Mouse (Mus musculus) hindbrain, embryonic 11.5 days (tissue): ENCODE results near the gene Pcsk4. TPM values are rescaled to one million over a fixed set of nuclear protein-coding genes. Genes with fewer than 3 reads are reported as not detected.

Experiments
- ATAC-seq: fragments of 200-750 bp; cut with Nextera tagmentation; 2 replicates; pipeline ENCODE4 v1.8.0; 2017; ENCODE audit warnings: mild to moderate bottlenecking, moderate TSS enrichment, moderate library complexity; ENCODE audit not compliant: low FRiP score
- DNase-seq: peaks from one replicate; pipeline ENCODE4 v3.0.0-alpha.2; 2015; ENCODE audit warnings: low spot score
- H3K27ac ChIP-seq: fragments of 300-500 bp; sonication (generic); 2 replicates; pipeline ENCODE4 v1.5.1; 2014; ENCODE audit warnings: mild to moderate bottlenecking, low read depth, low read length
- H3K27me3 ChIP-seq: fragments of 300-500 bp; sonication (generic); 2 replicates; pipeline ENCODE4 v1.6.1; 2014; ENCODE audit warnings: mild to moderate bottlenecking, low read length, moderate library complexity, mixed read lengths; ENCODE audit not compliant: control insufficient read depth, insufficient read depth
- H3K36me3 ChIP-seq: fragments of 300-500 bp; sonication (generic); 2 replicates; pipeline ENCODE4 v1.6.1; 2014; ENCODE audit warnings: mild to moderate bottlenecking, low read length, moderate library complexity, mixed read lengths; ENCODE audit not compliant: control insufficient read depth, insufficient read depth
- H3K4me1 ChIP-seq: fragments of 300-500 bp; sonication (generic); replicated peaks from 2 replicates; pipeline ENCODE4 v1.6.1; 2014; ENCODE audit warnings: low read length, mixed read lengths; ENCODE audit not compliant: control insufficient read depth, insufficient read depth
- H3K4me2 ChIP-seq: fragments of 300-500 bp; sonication (generic); replicated peaks from 2 replicates; pipeline ENCODE4 v1.6.1; 2014; ENCODE audit warnings: mild to moderate bottlenecking, low read depth, low read length
- H3K4me3 ChIP-seq: fragments of 300-500 bp; sonication (generic); 2 replicates; pipeline ENCODE4 v1.5.1; 2014; ENCODE audit warnings: low read depth, low read length
- H3K9ac ChIP-seq: fragments of 300-500 bp; sonication (generic); 2 replicates; pipeline ENCODE4 v1.6.1; 2014; ENCODE audit warnings: low read depth, low read length
- H3K9me3 ChIP-seq: fragments of 300-500 bp; sonication (generic); 2 replicates; pipeline ENCODE4 v1.6.1; 2016; ENCODE audit warnings: low read length; ENCODE audit not compliant: control insufficient read depth
- WGBS: fragments of 180-500 bp; shearing (Covaris S2); extraction: QIAGEN DNeasy Blood & Tissue Kit; methylation state at CpG from one replicate; pipeline ENCODE4 v1.1.7; 2014; 5-methylcytosine and 5-hydroxymethylcytosine counted together
- polyA plus RNA-seq: library from polyadenylated mRNA; unstranded; fragments of >200 nt; fragmentation: Nextera tagmentation; extraction: Ambion mirVana; gene quantifications from 2 replicates; pipeline ENCODE4 v1.2.1, GENCODE M21; 2014

Gene Pcsk4
- polyA plus RNA-seq, 1 experiment from 2014 or later, result 1.8 TPM

DNA sequence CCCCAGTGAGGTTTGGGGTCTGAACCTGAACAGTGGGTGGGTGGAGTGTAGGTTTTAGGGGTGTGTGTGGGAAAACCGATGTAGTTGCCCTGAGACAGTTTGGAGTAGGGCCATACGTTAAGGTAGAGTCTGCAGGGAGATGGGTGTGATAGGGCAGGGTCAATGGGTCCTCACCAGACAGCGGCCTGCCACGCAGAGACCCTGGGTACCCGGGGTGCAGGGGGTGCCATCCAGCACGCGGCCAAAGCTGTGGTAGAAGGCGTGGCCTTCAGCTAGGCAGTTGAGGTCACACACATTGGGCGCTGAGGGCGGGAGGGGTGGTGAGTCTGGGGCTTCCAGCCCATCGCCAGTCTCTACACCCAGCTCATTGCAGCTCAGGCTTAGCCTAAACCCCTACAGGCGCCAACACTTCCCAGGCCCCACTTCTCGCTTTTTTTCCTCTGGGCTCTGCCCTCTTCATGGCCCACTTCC is 14.2 kb upstream of the Pcsk4 start:
- WGBS, result 27% methylated on average over 13 of the region's 13 CpGs
- Histone ChIP-seq H3K4me2 (peak overlapping the region; percentile 35), H3K36me3 (no peaks in the 10 kb centered on the region), H3K27me3 (peaks cover 78% of the 10 kb centered on the region), H3K4me3 (peak overlapping the region; percentile 13; the same call in 1 of the 2 replicates), H3K4me1 (peaks cover 19% of the 10 kb centered on the region), H3K27ac (no peak overlapping the region), H3K9me3 (no peaks in the 10 kb centered on the region), H3K9ac (no peak overlapping the region)
- ATAC-seq, result peak; percentile 23; the same call in 1 of the 2 replicates
- no peak for DNase-seq

GRCm38 (mm10) chr10:80342749-80343424 is 13.6 kb upstream of the Pcsk4 start:
- ATAC-seq (peak; percentile 76), DNase-seq (peak; percentile 78)
- Histone ChIP-seq H3K4me2 (peak overlapping the region; percentile 35), H3K27me3 (peaks cover 72% of the 10 kb centered on the region), H3K9ac (no peak overlapping the region), H3K4me1 (peaks cover 17% of the 10 kb centered on the region), H3K36me3 (no peaks in the 10 kb centered on the region), H3K27ac (no peak overlapping the region), H3K9me3 (no peaks in the 10 kb centered on the region), H3K4me3 (peak overlapping the region; percentile 23)
- 0% methylated on average over 30 of the region's 33 CpGs for WGBS

DNA sequence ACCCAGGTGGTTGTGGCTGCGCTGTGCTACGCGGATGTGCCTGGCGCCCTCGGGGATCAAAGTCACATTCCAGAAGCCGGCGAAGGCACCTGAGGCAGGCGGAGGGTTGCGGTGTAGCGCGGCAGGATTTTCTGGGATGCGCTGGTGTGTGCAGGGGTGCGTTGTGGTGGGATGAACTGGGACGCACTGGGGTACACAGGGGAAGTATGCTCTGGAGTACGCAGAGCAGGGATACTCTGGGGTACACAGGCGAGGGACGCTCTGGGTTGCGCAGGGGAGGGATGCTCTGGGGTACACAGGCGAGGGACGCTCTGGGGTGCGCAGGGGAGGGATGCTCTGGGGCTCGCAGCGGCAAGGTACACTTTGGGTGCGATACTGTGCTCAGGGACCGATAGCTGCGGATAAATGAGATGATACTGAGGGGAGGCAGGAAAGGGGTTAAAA is 13.0 kb upstream of the Pcsk4 start:
- ATAC-seq (0 out of 2 replicates have a peak, but pooled peaks have one; percentile 16), DNase-seq (no peak)
- WGBS, result 3% methylated on average over 26 of the region's 26 CpGs
- Histone ChIP-seq H3K36me3 (no peaks in the 10 kb centered on the region), H3K4me2 (peak overlapping the region; percentile 35), H3K27ac (no peak overlapping the region), H3K4me1 (peaks cover 17% of the 10 kb centered on the region), H3K9ac (no peak overlapping the region), H3K4me3 (peak overlapping the region; percentile 23), H3K9me3 (no peaks in the 10 kb centered on the region), H3K27me3 (peaks cover 67% of the 10 kb centered on the region)

- H3K4me3 ChIP-seq, result peak overlapping the region; percentile 23; the same call in 1 of the 2 replicates
- H3K27me3 ChIP-seq, result peaks cover 62% of the 10 kb centered on the region
- H3K36me3 ChIP-seq, result no peaks in the 10 kb centered on the region
- no peak overlapping the region for H3K27ac ChIP-seq
- peak overlapping the region; percentile 35 for H3K4me2 ChIP-seq
- WGBS, result 2% methylated on average over 47 of the region's 47 CpGs
- H3K9ac ChIP-seq, result no peak overlapping the region
- ATAC-seq (no peak), DNase-seq (no peak)
- H3K4me1 ChIP-seq, result peaks cover 17% of the 10 kb centered on the region
- H3K9me3 ChIP-seq, result no peaks in the 10 kb centered on the region
Observed at GRCm38 (mm10) chr10:80341491-80342304, 12.4 kb upstream of the Pcsk4 start.

GRCm38 (mm10) chr10:80341026-80341425 is 11.7 kb upstream of the Pcsk4 start:
- H3K4me3 ChIP-seq, result no peak overlapping the region
- 10% methylated on average over 21 of the region's 21 CpGs for WGBS
- no peak overlapping the region for H3K4me2 ChIP-seq
- H3K4me1 ChIP-seq, result peaks cover 17% of the 10 kb centered on the region
- no peaks in the 10 kb centered on the region for H3K9me3 ChIP-seq
- peaks cover 59% of the 10 kb centered on the region for H3K27me3 ChIP-seq
- H3K9ac ChIP-seq, result no peak overlapping the region
- no peaks in the 10 kb centered on the region for H3K36me3 ChIP-seq
- DNase-seq (no peak), ATAC-seq (no peak)
- no peak overlapping the region for H3K27ac ChIP-seq

DNA sequence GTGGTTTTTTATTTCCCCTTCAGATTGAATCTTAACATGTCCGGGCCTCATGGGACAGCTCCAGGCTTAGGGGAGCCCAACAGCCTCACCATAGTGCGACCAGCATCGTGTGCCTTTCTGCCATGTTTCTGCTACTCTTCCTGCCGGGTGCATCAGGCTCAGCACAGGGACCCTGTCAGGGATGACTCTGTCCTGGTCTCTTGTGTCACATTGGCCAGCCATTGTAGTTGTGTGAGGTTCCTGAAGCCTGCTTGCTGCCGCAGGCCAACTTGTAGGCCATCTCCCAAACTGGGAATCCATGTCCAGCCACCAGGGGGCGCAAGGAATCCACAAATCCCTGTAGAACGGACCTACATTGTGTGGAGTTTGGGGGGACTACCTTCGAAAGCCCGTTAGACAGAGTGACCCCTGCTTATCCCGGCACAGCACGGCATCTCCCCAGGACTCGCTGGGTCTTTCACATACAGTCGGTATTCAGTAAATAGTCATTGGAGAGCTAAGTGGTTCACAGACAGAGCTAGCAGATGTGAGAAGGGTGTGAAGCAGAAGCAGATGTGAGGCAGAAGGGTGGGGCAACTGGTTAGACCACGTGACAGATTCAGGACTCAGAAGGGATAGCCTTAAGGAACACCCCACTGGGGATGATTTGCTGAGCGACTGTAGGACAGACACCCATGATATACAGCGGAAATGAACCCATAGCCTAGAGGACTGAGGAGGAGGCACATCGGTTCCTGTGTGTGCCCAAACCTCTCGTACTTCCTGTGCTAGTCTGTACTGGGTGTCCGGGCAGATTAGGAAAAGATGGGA is 10.8 kb upstream of the Pcsk4 start:
- Histone ChIP-seq H3K36me3 (no peaks in the 10 kb centered on the region), H3K4me2 (no peak overlapping the region), H3K27ac (no peak overlapping the region), H3K27me3 (peaks cover 51% of the 10 kb centered on the region), H3K9me3 (no peaks in the 10 kb centered on the region), H3K9ac (no peak overlapping the region), H3K4me3 (no peak overlapping the region), H3K4me1 (peaks cover 17% of the 10 kb centered on the region)
- WGBS, result 23% methylated on average over 19 of the region's 19 CpGs
- ATAC-seq (peak; percentile 27; the same call in 1 of the 2 replicates), DNase-seq (peak; percentile 93)

DNA sequence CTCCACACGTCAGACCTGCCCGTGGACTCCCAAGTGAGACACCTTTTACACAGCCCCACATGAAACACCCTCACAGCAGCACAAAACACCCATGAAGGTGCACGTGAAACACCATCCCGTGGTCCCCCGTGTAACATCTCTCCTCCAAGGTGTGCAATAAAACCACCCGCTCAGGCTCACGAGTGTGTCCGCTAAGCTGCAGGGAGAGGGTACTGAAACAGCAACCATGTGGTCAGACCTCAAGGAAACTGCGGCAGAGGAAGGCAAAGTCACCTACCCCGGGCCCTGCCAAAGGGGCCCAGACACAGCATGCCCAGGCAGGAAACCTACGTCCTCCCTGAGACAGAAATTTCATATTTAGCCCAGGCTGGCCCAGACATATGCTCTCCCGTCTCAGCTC is 7.0 kb upstream of the Pcsk4 start:
- H3K36me3 ChIP-seq, result no peaks in the 10 kb centered on the region
- no peak overlapping the region for H3K4me3 ChIP-seq
- no peak overlapping the region for H3K9ac ChIP-seq
- H3K27me3 ChIP-seq, result peaks cover 12% of the 10 kb centered on the region
- no peak for ATAC-seq
- 87% methylated on average over 12 of the region's 12 CpGs for WGBS
- H3K9me3 ChIP-seq, result no peaks in the 10 kb centered on the region
- DNase-seq, result no peak
- no peaks in the 10 kb centered on the region; the same call in 1 of the 2 replicates for H3K4me1 ChIP-seq
- H3K4me2 ChIP-seq, result no peak overlapping the region
- H3K27ac ChIP-seq, result no peak overlapping the region

- H3K9me3 ChIP-seq, result no peaks in the 10 kb centered on the region
- H3K4me1 ChIP-seq, result 0 out of 2 replicates have a peak, but pooled peaks cover 5% of the 10 kb centered on the region
- H3K36me3 ChIP-seq, result no peaks in the 10 kb centered on the region
- no peak overlapping the region for H3K4me2 ChIP-seq
- no peak for DNase-seq
- H3K27me3 ChIP-seq, result peaks cover 7% of the 10 kb centered on the region
- ATAC-seq, result no peak
- WGBS, result 81% methylated on average over 5 of the region's 5 CpGs
- H3K4me3 ChIP-seq, result no peak overlapping the region
- no peak overlapping the region for H3K9ac ChIP-seq
- no peak overlapping the region for H3K27ac ChIP-seq
Observed at GRCm38 (mm10) chr10:80332525-80332989, 3.3 kb upstream of the Pcsk4 start.
